Mouse (Mus musculus): ENCODE measurements around the gene Wipi2. TPM values are rescaled to one million over a fixed set of nuclear protein-coding genes. Genes with fewer than 3 reads are reported as not detected.

Gene Wipi2
- polyA plus RNA-seq, 3 experiments from 2014 or later = 12.6 to 20.5 (median 15.4) TPM

GRCm38 (mm10) chr5:142693738-142694430, 66.4 kb downstream of the Wipi2 start:
- ATAC-seq = no peak

GRCm38 (mm10) chr5:142694627-142695340, 67.3 kb downstream of the Wipi2 start:
- ATAC-seq = no peak

DNA sequence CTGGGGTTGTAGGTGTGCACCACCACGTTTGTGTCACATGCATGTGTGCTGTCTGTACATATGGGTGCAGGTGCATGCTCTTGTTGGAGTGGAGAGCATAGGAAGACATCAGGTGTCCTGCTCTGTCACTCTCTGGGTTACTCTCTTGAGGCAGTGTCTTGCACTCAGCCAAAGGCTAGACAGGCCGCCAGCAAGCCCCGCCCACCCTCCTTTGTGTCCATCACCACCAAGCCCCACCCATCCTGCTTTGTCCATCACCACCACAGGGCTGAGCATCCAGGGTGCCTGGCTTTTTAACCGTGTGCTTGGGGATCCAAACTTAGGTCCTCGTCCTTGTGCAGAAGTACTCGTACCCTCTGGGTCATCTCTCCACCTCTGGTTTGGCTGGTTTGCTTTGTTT, 68.8 kb downstream of the Wipi2 start:
- ATAC-seq = no peak

- no peak for ATAC-seq
Observed at GRCm38 (mm10) chr5:142696865-142697264, 69.4 kb downstream of the Wipi2 start.

DNA sequence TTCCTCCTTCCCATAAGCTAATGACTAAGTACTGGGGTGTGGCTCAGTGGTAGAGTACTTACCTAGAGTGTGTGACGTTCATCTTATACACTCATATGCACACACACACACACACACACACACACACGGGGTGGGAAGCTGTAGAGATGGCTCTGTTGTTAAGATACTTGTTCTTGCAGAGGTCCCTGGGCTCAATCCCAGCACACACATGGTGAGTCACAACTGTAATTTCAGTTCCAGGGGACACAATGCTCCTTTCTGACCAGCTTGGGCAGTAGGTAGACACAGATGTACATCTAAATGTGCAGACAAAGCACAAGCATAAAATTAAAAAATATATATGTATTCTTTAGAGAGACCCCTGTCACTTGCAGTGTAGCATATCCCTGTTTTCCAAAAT, 70.2 kb downstream of the Wipi2 start:
- no peak for ATAC-seq

- ATAC-seq = no peak
Observed at GRCm38 (mm10) chr5:142700842-142701589, 73.5 kb downstream of the Wipi2 start.

DNA sequence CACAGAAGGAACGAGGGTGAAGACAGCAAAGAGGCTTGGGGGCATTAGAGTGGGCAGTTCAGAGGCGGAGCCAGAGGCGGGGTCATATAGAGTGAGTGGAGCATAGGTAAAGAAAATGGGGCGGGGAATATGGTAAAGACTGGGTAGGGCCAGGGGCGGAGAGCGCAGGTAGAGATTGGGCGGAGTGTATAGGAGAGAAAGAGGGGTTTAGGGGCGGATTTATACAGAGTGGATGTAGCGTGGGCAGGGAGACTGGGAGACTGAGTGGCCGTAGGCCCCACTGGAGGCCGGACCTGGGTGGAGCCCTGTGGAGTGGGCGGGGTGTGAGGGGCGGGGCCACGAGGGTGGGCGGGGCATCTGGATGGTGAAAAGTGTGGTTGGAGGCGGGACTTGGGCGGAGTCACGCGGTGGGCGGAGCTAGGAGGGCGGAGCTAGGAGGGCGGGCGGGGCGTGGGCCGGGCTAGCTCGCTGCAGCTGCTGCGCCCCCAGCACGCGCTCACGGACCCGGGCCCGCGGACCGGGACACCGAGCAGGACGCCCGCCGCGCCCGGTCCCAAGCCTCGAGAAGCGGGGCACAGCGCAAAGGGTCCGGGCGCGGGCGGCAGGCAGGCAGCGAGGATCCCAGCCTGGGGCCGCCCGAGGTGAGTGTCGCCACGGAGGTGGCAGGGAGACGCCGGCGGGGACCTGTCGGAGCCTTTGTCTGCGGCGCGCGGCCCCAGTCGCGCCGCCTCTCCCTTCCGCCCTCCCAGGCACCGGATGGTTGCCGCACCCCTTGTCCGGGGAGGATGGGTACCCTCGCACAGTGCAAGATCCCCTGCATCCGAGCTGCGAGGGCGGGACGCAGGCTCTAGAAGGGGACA, 74.4 kb downstream of the Wipi2 start:
- no peak for ATAC-seq

DNA sequence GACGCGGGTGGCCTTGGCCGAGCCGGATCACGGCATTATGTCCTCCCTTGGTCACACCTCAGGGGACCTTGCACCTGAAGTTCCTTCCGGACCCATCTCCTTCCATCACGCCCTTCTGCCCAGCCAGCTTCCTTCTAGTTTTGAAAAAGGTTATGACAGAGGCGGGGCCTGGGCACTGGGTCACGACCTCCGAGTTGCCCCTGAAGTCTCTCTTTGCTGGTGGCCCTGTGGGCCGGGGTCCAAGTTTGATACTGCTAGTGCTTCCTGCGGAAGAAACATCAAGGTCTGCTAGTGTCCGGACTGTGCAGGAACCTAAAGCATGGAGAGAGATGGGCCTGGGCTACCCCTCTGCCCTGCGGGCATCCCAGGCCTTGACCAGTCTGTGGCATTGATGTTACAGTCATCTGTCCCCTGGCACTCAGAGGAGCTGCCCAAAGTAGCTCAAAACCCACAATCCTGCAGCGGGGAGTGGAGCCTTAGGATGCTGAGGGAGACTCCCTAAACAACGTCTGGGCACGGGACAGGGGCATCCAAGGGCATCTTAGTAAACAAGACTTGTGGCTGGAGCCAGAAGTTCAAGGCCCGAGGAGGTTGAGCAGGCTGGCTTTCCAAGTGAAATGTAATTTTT, 75.1 kb downstream of the Wipi2 start:
- ATAC-seq = no peak

DNA sequence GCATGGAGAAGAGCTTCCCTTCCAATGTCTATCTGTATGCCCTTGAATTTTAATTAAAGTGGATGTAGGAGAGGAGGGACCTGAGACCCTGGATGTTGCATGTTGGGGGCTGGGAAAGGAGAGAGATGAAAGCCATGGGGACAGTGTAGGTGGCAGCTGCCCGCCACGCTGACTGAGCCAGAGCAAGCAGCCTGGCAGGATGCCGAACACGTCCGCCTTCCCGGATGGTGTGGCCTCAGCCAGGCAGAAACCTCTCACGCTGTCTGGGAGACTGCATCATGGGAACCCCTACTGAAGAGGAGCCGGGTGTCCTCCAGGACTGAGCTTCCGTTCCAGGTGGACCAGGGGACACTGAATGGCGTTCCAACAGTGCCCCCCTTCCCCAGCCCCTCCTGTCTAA, 76.1 kb downstream of the Wipi2 start:
- ATAC-seq = no peak

DNA sequence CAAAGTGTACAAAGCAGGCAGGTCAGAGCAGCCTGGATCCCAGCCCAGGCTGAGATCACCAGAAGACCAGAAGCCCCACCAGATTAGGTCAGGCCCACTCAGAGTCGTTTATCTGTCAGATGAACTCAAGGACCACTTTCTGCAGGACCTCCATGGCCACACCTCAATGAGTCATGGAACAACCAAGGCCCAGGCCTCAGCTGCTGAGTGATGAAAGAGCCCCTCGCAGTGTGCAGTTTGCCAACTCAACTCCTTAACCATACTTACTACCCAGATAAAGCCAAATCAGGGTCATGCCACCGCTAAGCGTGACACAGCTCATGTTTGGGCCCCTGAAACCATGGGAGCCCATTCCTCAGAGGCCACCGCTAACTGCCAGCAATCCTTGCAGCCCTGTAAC, 80.2 kb downstream of the Wipi2 start:
- ATAC-seq = no peak

GRCm38 (mm10) chr5:142709436-142709835, 81.9 kb downstream of the Wipi2 start:
- no peak for ATAC-seq

- ATAC-seq = no peak
Observed at GRCm38 (mm10) chr5:142712373-142712772, 84.9 kb downstream of the Wipi2 start.

- no peak for ATAC-seq
Observed at GRCm38 (mm10) chr5:142713966-142714365, 86.5 kb downstream of the Wipi2 start.

DNA sequence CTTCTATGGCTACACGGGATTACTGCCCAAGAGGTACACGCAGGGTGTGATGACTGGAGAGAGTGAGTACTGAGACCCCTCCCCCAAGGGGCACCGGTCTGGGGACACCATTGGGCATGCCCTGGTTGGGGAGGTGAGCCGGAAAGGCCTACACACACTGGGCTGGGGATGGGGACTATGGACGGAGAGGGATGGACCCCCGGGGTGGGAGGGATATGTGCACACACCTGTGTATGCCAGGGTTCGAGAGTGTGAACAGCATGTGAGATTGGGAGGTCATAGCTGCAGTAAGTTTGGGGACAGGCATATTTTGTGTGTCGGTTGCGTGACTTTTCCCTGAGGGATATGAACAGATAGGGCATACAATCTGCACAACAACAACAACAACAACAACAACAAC, 87.6 kb downstream of the Wipi2 start:
- ATAC-seq = no peak

DNA sequence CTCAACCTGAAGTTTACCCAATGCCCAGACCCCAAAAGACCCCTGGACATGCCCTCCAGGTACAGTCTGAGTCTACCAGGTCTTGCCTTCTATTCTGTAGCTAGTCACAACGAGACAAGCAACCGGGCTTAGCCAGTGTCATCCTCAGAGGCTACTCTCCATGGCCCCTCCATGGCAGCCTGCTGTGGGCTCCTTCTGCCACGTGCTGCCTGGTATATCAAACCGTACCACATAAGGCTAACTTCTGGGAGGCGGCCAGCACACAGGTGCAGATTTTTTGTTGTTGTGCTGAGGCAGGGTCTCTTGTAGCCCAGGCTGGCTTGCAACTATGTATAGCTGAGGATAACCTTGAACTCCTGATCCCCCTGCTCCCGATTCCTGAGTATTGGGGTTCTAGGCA, 88.6 kb downstream of the Wipi2 start:
- ATAC-seq = no peak

GRCm38 (mm10) chr5:142718037-142718436, 90.5 kb downstream of the Wipi2 start:
- no peak for ATAC-seq

DNA sequence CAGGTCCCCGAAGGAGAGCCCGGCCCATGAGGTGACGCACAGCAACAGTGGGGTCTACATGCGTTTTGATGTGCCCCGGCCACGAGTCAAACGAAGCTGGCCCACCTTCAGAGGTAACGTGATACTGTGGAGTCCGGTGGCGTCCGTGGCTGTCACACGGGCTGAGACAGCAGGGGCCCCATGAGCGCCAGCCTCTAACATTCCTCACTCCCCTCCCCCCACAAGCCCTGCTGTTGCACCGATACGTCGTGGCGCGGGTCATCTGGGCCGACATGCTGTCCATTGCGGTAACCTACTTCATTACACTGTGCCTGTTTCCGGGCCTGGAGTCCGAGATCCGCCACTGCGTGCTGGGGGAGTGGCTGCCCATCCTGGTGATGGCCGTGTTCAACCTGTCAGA, 91.0 kb downstream of the Wipi2 start:
- no peak for ATAC-seq

DNA sequence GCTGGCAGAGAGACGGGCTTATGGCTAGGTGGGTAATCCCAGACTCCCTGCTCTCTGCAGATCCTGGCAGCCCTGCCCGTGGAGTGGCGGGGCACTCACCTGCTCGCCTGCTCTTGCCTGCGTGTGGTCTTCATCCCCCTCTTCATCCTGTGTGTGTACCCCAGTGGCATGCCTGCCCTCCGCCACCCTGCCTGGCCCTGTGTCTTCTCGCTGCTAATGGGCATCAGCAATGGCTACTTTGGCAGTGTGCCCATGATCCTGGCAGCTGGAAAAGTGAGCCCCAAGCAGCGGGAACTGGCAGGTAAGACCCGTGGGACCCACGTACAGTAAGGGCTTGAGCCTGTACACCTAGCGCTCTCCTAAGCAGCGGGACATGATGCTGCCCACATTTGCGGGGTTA, 92.4 kb downstream of the Wipi2 start:
- ATAC-seq = no peak
